Mouse (Mus musculus): ENCODE results near the gene Gm382.

DNA sequence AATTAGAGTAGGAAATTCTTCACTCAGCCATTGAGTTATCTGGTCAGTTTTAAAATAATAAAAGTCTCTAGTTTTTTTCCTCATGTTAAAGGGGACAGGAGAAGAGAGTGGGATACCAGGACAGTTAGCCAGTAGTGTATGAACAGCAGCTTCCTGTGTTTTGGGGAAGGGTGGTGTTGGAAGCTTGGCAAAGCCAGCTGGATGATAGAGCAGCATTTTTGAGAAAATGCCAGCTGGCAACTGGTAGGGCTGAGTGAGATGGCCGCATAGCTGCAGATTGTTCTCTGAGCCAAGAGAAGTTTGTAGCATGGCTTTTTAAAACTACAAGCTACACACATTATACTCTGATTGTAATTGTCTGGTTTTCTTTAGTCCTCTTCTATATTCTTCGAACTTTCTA is 30.4 kb downstream of the Gm382 start:
- TF ChIP-seq CTCF (IDR thresholded peaks at IDR 0.05; ENCODE audit: borderline replicate concordance, extremely low read depth, insufficient read depth, insufficient read length) (no peak), POLR2A (IDR thresholded peaks at IDR 0.05; ENCODE audit: borderline replicate concordance, extremely low read depth, insufficient read depth, insufficient read length, poor library complexity, severe bottlenecking) (no peak)
